Mouse (Mus musculus) liver, adult 2 months (tissue): ENCODE data around the gene Ppm1l.

Experiments used
- CTCF ChIP-seq: fragments of 200-500 bp; IDR thresholded peaks from 2 replicates; pipeline ENCODE4 v1.5.1; 2011; ENCODE audit warnings: low read depth, low read length, control low read depth
- POLR2A ChIP-seq: fragments of 200-500 bp; IDR thresholded peaks from 2 replicates; pipeline ENCODE4 v1.6.1; 2011; ENCODE audit warnings: low read length, control low read depth; ENCODE audit not compliant: insufficient read depth; ENCODE audit errors: extremely low read depth

- no peak for TF ChIP-seq CTCF
- no peak for TF ChIP-seq POLR2A
Measured at GRCm38 (mm10) chr3:69343124-69343523, 26.5 kb downstream of the Ppm1l start.
